Mouse (Mus musculus): ENCODE measurements around the gene Elane. TPM values are rescaled to one million over a fixed set of nuclear protein-coding genes. Genes with fewer than 3 reads are reported as not detected.

The Elane gene
- polyA plus RNA-seq (2016; fragmentation: Nextera tagmentation; extraction: Ambion mirVana) = 0.14 and 0.15 TPM in 2 replicates

- Histone ChIP-seq H3K27ac (no peak within 1 kb of the TSS), H3K9me3 (no peaks in the 10 kb centered on the region), H3K4me1 (peaks cover 28% of the 10 kb centered on the region), H3K27me3 (ENCODE audit: insufficient read depth, poor library complexity, severe bottlenecking) (peaks cover 40% of the 10 kb centered on the region), H3K4me3 (no peak within 1 kb of the TSS), H3K36me3 (no peaks in the 10 kb centered on the region)
- no peak for DNase-seq (ENCODE audit: low spot score)
- WGBS = 84% methylated on average over 6 of the region's 6 CpGs
Observed at GRCm38 (mm10) chr10:79886054-79886453, at the start of gene Elane. Gene Elane, plus strand, starts transcription at chr10:79886247.

GRCm38 (mm10) chr10:79836918-79837317 is 49.1 kb upstream of the Elane start:
- no peak for DNase-seq (ENCODE audit: low spot score)
- no peaks in the 10 kb centered on the region for H3K9me3 ChIP-seq
- 95% methylated on average over 3 of the region's 3 CpGs for WGBS
- peaks cover 22% of the 10 kb centered on the region; the same call in 1 of the 2 replicates for H3K4me1 ChIP-seq
- no peak overlapping the region for H3K4me3 ChIP-seq
- no peak overlapping the region for H3K27ac ChIP-seq
- no peaks in the 10 kb centered on the region for H3K36me3 ChIP-seq
- no peaks in the 10 kb centered on the region for H3K27me3 ChIP-seq (ENCODE audit: insufficient read depth, poor library complexity, severe bottlenecking)

- Histone ChIP-seq H3K4me3 (no peak overlapping the region), H3K27ac (no peak overlapping the region), H3K36me3 (no peaks in the 10 kb centered on the region), H3K4me1 (peaks cover 33% of the 10 kb centered on the region), H3K27me3 (ENCODE audit: insufficient read depth, poor library complexity, severe bottlenecking) (no peaks in the 10 kb centered on the region), H3K9me3 (no peaks in the 10 kb centered on the region)
- 60% methylated on average over 2 of the region's 2 CpGs for WGBS
- no peak for DNase-seq (ENCODE audit: low spot score)
Observed at GRCm38 (mm10) chr10:79838151-79838550, 47.9 kb upstream of the Elane start.

- H3K9me3 ChIP-seq = no peaks in the 10 kb centered on the region
- H3K27ac ChIP-seq = peak overlapping the region; percentile 90; the same call in 1 of the 2 replicates
- H3K4me3 ChIP-seq = no peak overlapping the region; the same call in 1 of the 2 replicates
- H3K27me3 ChIP-seq (ENCODE audit: insufficient read depth, poor library complexity, severe bottlenecking) = no peaks in the 10 kb centered on the region
- 85% methylated on average over 3 of the region's 3 CpGs for WGBS
- H3K36me3 ChIP-seq = no peaks in the 10 kb centered on the region
- H3K4me1 ChIP-seq = peaks cover 42% of the 10 kb centered on the region
- no peak for DNase-seq (ENCODE audit: low spot score)
Observed at GRCm38 (mm10) chr10:79840091-79840490, 46.0 kb upstream of the Elane start.

DNA sequence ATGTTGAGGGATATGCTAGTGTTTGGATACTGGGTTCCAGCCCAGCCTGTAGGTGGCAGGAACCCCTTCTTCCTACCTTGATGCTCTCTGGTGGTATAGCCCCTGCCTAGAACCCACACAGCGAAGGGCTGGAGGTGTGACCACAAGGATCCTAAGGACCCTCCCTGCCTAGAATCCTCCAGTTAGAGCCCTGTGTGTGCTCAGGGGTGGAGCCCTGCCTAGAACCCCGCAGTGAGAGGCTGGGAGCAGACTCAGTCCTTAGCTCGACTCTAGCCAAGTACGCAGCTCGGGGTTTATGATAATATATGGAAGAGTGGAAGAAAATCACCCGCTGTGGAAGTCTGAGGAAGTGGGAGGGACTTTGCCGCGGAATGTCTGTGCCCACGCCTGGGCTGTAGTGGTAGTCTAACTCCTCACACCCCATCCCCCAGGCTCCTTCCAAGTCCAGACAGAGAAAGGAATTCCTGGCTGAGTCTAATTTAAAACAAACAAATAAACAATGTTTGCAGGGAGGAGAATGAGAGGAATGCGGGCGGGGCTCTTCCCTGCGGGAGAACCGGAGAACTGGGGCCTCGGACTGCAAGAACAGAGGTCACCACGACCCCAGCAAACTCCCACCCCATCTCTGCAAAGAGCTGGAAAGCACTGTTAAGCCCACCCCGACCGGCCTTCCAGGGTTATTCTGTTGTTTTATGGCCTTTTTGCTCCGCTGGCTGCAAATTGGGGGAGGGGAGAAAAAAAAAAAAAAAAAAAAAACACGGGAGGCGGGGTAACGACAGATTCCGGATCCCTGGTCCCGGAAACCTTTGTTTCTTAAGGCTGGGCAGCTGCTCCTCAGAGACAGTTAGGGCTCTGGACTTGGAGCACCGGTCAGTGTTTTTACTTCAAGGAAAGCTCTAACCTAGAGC is 45.1 kb upstream of the Elane start:
- Histone ChIP-seq H3K4me1 (peaks cover 45% of the 10 kb centered on the region), H3K4me3 (peak overlapping the region; percentile 62), H3K9me3 (no peaks in the 10 kb centered on the region), H3K36me3 (no peaks in the 10 kb centered on the region), H3K27ac (peak overlapping the region; percentile 90), H3K27me3 (ENCODE audit: insufficient read depth, poor library complexity, severe bottlenecking) (no peaks in the 10 kb centered on the region)
- WGBS = under 1% methylated on average over 24 of the region's 24 CpGs
- DNase-seq (ENCODE audit: low spot score) = peak; percentile 86

GRCm38 (mm10) chr10:79842322-79842721 is 43.7 kb upstream of the Elane start:
- no peak overlapping the region for H3K27ac ChIP-seq
- WGBS = 74% methylated on average over 3 of the region's 3 CpGs
- no peaks in the 10 kb centered on the region for H3K9me3 ChIP-seq
- no peak for DNase-seq (ENCODE audit: low spot score)
- no peak overlapping the region for H3K4me3 ChIP-seq
- no peaks in the 10 kb centered on the region for H3K27me3 ChIP-seq (ENCODE audit: insufficient read depth, poor library complexity, severe bottlenecking)
- no peaks in the 10 kb centered on the region for H3K36me3 ChIP-seq
- H3K4me1 ChIP-seq = peaks cover 45% of the 10 kb centered on the region

DNA sequence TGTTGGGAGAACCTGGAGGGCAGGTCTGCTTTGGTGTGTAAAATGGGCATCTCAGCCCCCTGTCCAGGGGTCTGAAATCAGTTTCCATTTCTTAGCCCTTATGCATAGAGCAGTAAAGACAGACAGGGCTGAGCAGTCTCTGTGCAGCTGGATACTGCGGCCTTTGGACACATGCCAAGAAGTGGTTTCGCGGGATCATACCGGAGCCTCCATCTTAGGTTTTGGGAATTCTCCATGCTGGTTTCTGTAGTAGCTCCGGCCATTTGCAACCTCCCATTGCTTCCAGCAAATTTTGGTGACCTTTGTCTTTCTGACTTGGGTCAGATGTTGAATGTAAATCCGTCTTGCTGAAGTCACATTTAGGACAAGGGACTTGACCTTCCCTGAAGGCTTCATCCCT is 42.6 kb upstream of the Elane start:
- Histone ChIP-seq H3K27ac (0 out of 2 replicates have a peak overlapping the region, but pooled peaks have one; percentile 0), H3K27me3 (ENCODE audit: insufficient read depth, poor library complexity, severe bottlenecking) (no peaks in the 10 kb centered on the region), H3K9me3 (no peaks in the 10 kb centered on the region), H3K4me1 (peaks cover 45% of the 10 kb centered on the region), H3K4me3 (no peak overlapping the region), H3K36me3 (no peaks in the 10 kb centered on the region)
- 81% methylated on average over 6 of the region's 6 CpGs for WGBS
- DNase-seq (ENCODE audit: low spot score) = no peak

DNA sequence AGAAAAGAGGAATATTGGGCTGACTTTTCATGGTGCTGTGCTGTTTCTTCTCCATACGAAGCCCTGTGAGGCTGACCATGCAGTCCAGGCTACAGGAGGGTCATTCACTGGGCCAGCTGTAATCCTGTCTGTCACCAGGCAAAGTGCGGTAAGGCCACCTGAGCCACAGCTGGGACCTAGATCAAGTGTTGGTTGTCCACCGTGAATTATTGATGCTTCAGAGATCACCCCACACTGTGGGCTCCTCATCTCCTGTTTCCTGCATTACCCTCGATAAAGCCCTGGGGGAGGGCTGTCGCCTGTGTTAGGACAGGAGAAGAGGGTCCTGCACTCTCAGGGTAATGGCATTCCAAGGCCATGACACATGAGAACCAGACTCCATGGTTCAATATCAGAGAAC is 39.5 kb upstream of the Elane start:
- DNase-seq (ENCODE audit: low spot score) = no peak
- Histone ChIP-seq H3K27ac (no peak overlapping the region), H3K9me3 (no peaks in the 10 kb centered on the region), H3K4me3 (no peak overlapping the region), H3K27me3 (ENCODE audit: insufficient read depth, poor library complexity, severe bottlenecking) (no peaks in the 10 kb centered on the region), H3K4me1 (peaks cover 37% of the 10 kb centered on the region), H3K36me3 (no peaks in the 10 kb centered on the region)
- WGBS = 45% methylated on average over 5 of the region's 5 CpGs

DNA sequence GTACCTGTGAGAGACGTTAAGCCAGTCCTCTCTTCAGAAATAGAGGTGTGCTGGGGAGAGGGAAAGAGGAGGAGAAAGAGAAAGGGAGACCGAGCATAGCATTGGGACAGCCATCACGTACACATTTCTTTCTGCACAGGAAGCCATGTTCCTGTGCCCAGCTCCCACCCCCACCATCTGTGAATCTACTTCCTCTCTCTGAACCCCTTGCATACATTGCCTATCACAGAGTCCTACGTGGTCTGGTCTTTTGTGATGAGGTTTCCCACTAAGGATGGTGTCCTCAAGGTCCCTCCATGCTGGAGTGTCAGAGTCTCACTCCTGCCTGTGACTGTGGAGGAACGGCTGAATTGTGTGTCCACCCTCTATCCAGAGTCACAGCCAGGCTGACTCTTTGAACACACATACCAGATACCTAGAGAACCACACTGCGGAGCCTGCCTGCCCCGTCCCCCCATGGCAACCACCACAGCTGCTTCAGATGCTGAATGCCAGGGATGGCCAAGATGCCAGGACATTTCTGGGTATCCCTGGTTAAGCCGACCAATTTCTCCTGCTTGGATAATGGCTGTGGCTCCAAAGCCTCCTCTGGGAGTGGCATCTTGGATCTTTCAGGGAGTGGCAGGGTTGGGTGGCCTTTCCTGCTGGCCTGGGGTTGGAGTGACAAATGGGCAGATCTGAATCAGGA is 36.0 kb upstream of the Elane start:
- no peaks in the 10 kb centered on the region for H3K9me3 ChIP-seq
- no peak for DNase-seq (ENCODE audit: low spot score)
- peaks cover 31% of the 10 kb centered on the region for H3K4me1 ChIP-seq
- no peaks in the 10 kb centered on the region for H3K36me3 ChIP-seq
- no peak overlapping the region for H3K4me3 ChIP-seq
- WGBS = 79% methylated on average over 8 of the region's 8 CpGs
- H3K27ac ChIP-seq = 0 out of 2 replicates have a peak overlapping the region, but pooled peaks have one; percentile 12
- H3K27me3 ChIP-seq (ENCODE audit: insufficient read depth, poor library complexity, severe bottlenecking) = no peaks in the 10 kb centered on the region

DNA sequence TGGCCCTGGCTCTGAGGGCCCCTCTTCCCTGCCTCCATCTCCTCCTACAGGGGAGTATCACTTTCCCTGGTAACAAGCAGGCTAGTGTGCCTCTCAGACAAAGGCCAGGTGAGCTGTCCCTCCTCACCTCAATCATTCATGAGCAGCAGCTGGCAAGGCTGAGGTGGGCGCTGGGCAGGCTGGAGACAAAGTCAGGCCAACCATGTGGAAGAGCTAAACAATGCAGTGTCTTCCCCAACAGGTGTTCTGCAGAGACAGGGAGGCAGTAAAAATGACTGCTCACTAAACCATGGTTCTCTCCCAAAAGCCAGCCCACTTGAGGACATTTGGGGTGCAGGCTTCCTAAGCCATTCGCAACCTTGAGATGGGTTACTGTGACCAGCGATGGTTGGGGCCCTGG is 34.4 kb upstream of the Elane start:
- Histone ChIP-seq H3K36me3 (peaks cover 11% of the 10 kb centered on the region), H3K4me3 (peak overlapping the region; percentile 98), H3K27ac (peak overlapping the region; percentile 100), H3K9me3 (no peaks in the 10 kb centered on the region), H3K27me3 (ENCODE audit: insufficient read depth, poor library complexity, severe bottlenecking) (no peaks in the 10 kb centered on the region), H3K4me1 (peaks cover 38% of the 10 kb centered on the region)
- 85% methylated on average over 3 of the region's 3 CpGs for WGBS
- DNase-seq (ENCODE audit: low spot score) = no peak

DNA sequence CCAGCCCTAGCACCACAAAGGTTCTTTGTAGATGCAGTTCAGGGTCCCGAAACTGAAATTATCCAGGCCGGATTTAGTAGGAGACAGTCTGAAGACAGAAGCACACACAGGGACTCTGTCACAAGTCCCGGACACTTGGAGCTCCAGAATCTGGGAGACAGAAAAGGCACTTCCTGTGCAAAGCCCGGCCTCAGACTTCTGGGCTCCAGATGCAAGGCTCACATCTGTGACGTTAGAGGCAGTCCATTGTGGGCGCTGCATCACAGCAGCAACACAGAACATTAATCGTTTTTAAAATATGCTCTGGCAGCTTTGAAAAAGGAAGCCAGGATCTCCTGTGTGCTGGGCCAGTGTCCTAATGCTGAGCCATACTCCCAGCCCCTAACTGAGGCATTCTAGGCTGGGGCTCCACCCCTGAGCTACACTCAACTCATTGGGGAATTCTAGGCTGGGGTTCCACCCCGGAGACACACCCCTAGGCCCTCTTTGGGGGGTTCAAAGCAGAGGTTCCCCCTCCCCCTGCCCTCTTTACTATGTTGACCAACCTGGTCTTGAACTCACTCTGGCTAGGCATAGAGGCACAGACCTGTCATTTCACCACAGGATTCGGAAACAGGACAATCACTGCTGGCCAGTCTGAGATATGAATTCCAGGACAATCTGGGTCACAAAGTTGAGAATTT is 33.8 kb upstream of the Elane start:
- peaks cover 44% of the 10 kb centered on the region for H3K4me1 ChIP-seq
- no peak for DNase-seq (ENCODE audit: low spot score)

DNA sequence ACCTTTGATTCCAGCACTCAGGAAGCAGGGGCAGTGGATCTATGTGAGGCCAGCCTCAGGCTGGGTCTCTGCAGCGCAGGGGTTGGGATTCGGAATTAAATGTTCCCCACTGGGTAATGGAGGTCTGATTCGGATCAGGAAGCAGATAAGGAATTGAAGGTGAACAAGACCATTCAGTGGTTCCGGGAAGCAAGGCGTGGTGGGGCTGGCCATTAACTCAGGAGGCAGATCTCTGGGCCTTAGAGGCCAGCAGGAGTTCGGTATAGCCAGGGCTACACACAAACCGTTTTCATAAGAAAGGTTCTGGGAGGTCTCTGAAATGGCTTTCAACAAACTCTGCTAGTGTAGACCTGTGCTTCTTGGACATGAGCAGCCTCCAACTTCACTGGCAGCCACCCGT is 33.2 kb upstream of the Elane start:
- Histone ChIP-seq H3K9me3 (no peaks in the 10 kb centered on the region), H3K36me3 (peaks cover 23% of the 10 kb centered on the region), H3K27me3 (ENCODE audit: insufficient read depth, poor library complexity, severe bottlenecking) (no peaks in the 10 kb centered on the region), H3K27ac (peak overlapping the region; percentile 100), H3K4me1 (peaks cover 50% of the 10 kb centered on the region), H3K4me3 (peak overlapping the region; percentile 98)
- DNase-seq (ENCODE audit: low spot score) = no peak
- WGBS = 32% methylated on average over 8 of the region's 8 CpGs

More for the DNA sequence above, 33.8 kb upstream of the Elane start:
- H3K36me3 ChIP-seq = peaks cover 17% of the 10 kb centered on the region
- H3K9me3 ChIP-seq = no peaks in the 10 kb centered on the region
- H3K27me3 ChIP-seq (ENCODE audit: insufficient read depth, poor library complexity, severe bottlenecking) = no peaks in the 10 kb centered on the region
- H3K4me3 ChIP-seq = peak overlapping the region; percentile 98
- 56% methylated on average over 9 of the region's 9 CpGs for WGBS
- H3K27ac ChIP-seq = peak overlapping the region; percentile 100
